Mouse (Mus musculus): ENCODE measurements around the gene Aurkb. TPM values are rescaled to one million over a fixed set of nuclear protein-coding genes. Genes with fewer than 3 reads are reported as not detected.
"Not testable (repeated sequence)": the region's sequence is repeated elsewhere in the genome, so short reads cannot be mapped to it uniquely, and the experiment has no call there.

Aurkb gene
- total RNA-seq, 1 experiment = 71.7 TPM

GRCm38 (mm10) chr11:69008182-69009121, 37.0 kb upstream of the Aurkb start, which contains the start of gene Pfas:
TSS of gene Pfas (minus strand) at chr11:69008460.
- peak within 1 kb of the TSS; percentile 87 for H3K27ac ChIP-seq (ENCODE audit: insufficient read depth, low read depth, low read length, poor library complexity, severe bottlenecking)
- TF ChIP-seq HCFC1 (IDR thresholded peaks at IDR 0.05; ENCODE audit: borderline replicate concordance, insufficient read depth, low read length) (peak; percentile 83), CHD2 (IDR thresholded peaks at IDR 0.05; ENCODE audit: low read depth, low read length) (no peak), MAFK (IDR thresholded peaks at IDR 0.05; ENCODE audit: insufficient read depth, low read depth, low read length) (no peak), ZNF384 (IDR thresholded peaks at IDR 0.05; ENCODE audit: low read depth, low read length) (0 out of 2 replicates have a peak, but pooled peaks have one; percentile 49)

GRCm38 (mm10) chr11:69009508-69009907, 35.9 kb upstream of the Aurkb start:
- no peak overlapping the region for H3K4me3 ChIP-seq (ENCODE audit: insufficient read depth in 1 of 2, low read depth in 1 of 2, low read length in 2 of 2, poor library complexity in 1 of 2, severe bottlenecking in 1 of 2)
- TF ChIP-seq ZC3H11A (IDR thresholded peaks at IDR 0.05; ENCODE audit: borderline replicate concordance, low read depth, low read length) = no peak
- no peak for TF ChIP-seq MAFK (IDR thresholded peaks at IDR 0.05; ENCODE audit: insufficient read depth, low read depth, low read length)
- no peak for TF ChIP-seq HCFC1 (IDR thresholded peaks at IDR 0.05; ENCODE audit: borderline replicate concordance, insufficient read depth, low read length)
- no peak for TF ChIP-seq CHD2 (IDR thresholded peaks at IDR 0.05; ENCODE audit: low read depth, low read length)
- TF ChIP-seq ZNF384 (IDR thresholded peaks at IDR 0.05; ENCODE audit: low read depth, low read length) = no peak
- in situ Hi-C loops (cut with MboI; ENCODE audit: low sequenced_read_pairs in 2 of 2, unreplicated experiment in 2 of 2) = no loop called here
- H3K9ac ChIP-seq (ENCODE audit: insufficient read depth, low read depth, low read length, poor library complexity, severe bottlenecking) = no peak overlapping the region
- DNase-seq (ENCODE audit: low read depth, low spot score) = no peak
- H3K27ac ChIP-seq (ENCODE audit: insufficient read depth, low read depth, low read length, poor library complexity, severe bottlenecking) = no peak overlapping the region
- H3K9me3 ChIP-seq (ENCODE audit: control insufficient read depth, insufficient read depth, low read depth, low read length) = no peaks in the 10 kb centered on the region
- H3K4me1 ChIP-seq (ENCODE audit: control insufficient read depth in 2 of 2, insufficient read depth in 2 of 2, low read length in 2 of 2, poor library complexity in 1 of 2) = peaks cover 5 to 6% of the 10 kb centered on the region in 2 experiments
- peaks cover 15% of the 10 kb centered on the region for H3K36me3 ChIP-seq (ENCODE audit: control insufficient read depth, insufficient read depth, low read length, poor library complexity, severe bottlenecking)

More at GRCm38 (mm10) chr11:69008182-69009121, 37.0 kb upstream of the Aurkb start, which contains the start of gene Pfas:
- peak; percentile 97 for DNase-seq (ENCODE audit: low read depth, low spot score)
- in situ Hi-C loops (cut with MboI; ENCODE audit: low sequenced_read_pairs in 2 of 2, unreplicated experiment in 2 of 2) = no loop called here
- H3K9ac ChIP-seq (ENCODE audit: insufficient read depth, low read depth, low read length, poor library complexity, severe bottlenecking) = peak within 1 kb of the TSS; percentile 100
- H3K4me3 ChIP-seq (ENCODE audit: insufficient read depth in 1 of 2, low read depth in 1 of 2, low read length in 2 of 2, poor library complexity in 1 of 2, severe bottlenecking in 1 of 2) = peak within 1 kb of the TSS; percentile 95 to 98
- peaks cover 18% of the 10 kb centered on the region for H3K36me3 ChIP-seq (ENCODE audit: control insufficient read depth, insufficient read depth, low read length, poor library complexity, severe bottlenecking)
- H3K9me3 ChIP-seq (ENCODE audit: control insufficient read depth, insufficient read depth, low read depth, low read length) = no peaks in the 10 kb centered on the region
- H3K4me1 ChIP-seq (ENCODE audit: control insufficient read depth in 2 of 2, insufficient read depth in 2 of 2, low read length in 2 of 2, poor library complexity in 1 of 2) = peaks cover 2 to 6% of the 10 kb centered on the region in 2 experiments; a peak in 3 of 4 replicates

DNA sequence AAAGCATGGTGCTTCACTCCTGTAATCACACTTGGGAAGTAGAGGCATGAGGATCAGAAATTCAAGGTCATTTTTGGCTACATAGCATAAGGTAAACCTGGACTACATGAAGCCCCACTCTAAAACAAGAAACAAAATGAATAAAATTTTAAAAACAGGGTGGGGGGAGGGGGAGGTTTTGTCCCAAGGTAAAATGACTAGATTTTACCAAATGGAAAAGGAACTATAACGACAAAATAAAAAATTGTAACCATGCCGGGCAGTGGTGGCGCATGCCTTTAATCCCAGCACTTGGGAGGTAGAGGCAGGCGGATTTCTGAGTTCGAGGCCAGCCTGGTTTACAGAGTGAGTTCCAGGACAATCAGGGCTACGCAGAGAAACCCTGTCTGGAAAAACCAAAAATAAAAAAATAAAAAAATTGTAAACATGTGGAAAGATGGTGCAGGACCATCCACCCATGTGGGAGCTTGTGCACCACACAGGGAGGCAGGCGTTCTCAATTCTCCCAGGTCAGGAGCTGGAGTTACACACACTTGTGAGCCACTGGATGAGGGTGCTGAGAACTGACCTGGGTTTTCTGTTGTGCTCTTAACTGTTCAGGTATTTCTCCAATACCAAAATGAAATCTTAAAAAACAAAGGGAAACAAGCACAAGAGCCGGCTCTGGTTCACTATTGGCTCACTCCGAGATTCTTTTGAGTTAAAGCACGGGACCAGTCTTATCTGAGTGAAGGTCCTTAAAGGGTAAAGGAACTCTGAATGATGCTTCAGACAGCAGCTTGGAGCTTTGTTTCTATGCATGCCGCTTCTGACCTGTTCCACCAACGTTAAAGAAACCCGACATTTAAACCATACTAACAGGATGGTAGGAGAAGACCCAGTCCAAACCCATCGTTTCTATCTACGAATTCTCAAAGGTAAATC, 34.8 kb upstream of the Aurkb start:
- Histone ChIP-seq H3K4me1 (ENCODE audit: control insufficient read depth in 2 of 2, insufficient read depth in 2 of 2, low read length in 2 of 2, poor library complexity in 1 of 2) (peaks cover 6 to 9% of the 10 kb centered on the region in 2 experiments), H3K27ac (ENCODE audit: insufficient read depth, low read depth, low read length, poor library complexity, severe bottlenecking) (no peak overlapping the region), H3K4me3 (ENCODE audit: insufficient read depth in 1 of 2, low read depth in 1 of 2, low read length in 2 of 2, poor library complexity in 1 of 2, severe bottlenecking in 1 of 2) (peak overlapping the region in 1 of 2 experiments; percentile 7; a peak in 1 of 4 replicates), H3K36me3 (ENCODE audit: control insufficient read depth, insufficient read depth, low read length, poor library complexity, severe bottlenecking) (peaks cover 7% of the 10 kb centered on the region), H3K9me3 (ENCODE audit: control insufficient read depth, insufficient read depth, low read depth, low read length) (no peaks in the 10 kb centered on the region), H3K9ac (ENCODE audit: insufficient read depth, low read depth, low read length, poor library complexity, severe bottlenecking) (peak overlapping the region; percentile 19; the same call in 1 of the 2 replicates)
- TF ChIP-seq HCFC1 (IDR thresholded peaks at IDR 0.05; ENCODE audit: borderline replicate concordance, insufficient read depth, low read length) (no peak), ZNF384 (IDR thresholded peaks at IDR 0.05; ENCODE audit: low read depth, low read length) (no peak), CHD2 (IDR thresholded peaks at IDR 0.05; ENCODE audit: low read depth, low read length) (no peak), ZC3H11A (IDR thresholded peaks at IDR 0.05; ENCODE audit: borderline replicate concordance, low read depth, low read length) (no peak), MAFK (IDR thresholded peaks at IDR 0.05; ENCODE audit: insufficient read depth, low read depth, low read length) (no peak)
- no peak for DNase-seq (ENCODE audit: low read depth, low spot score)
- in situ Hi-C loops (cut with MboI; ENCODE audit: low sequenced_read_pairs in 2 of 2, unreplicated experiment in 2 of 2) = no loop called here

GRCm38 (mm10) chr11:69011445-69011844, 34.0 kb upstream of the Aurkb start:
- peak overlapping the region in 1 of 2 experiments; percentile 87; a peak in 3 of 4 replicates for H3K4me3 ChIP-seq (ENCODE audit: insufficient read depth in 1 of 2, low read depth in 1 of 2, low read length in 2 of 2, poor library complexity in 1 of 2, severe bottlenecking in 1 of 2)
- H3K27ac ChIP-seq (ENCODE audit: insufficient read depth, low read depth, low read length, poor library complexity, severe bottlenecking); H3K36me3 ChIP-seq (ENCODE audit: control insufficient read depth, insufficient read depth, low read length, poor library complexity, severe bottlenecking); in situ Hi-C loops (cut with MboI; ENCODE audit: low sequenced_read_pairs in 2 of 2, unreplicated experiment in 2 of 2); H3K9ac ChIP-seq (ENCODE audit: insufficient read depth, low read depth, low read length, poor library complexity, severe bottlenecking); DNase-seq (ENCODE audit: low read depth, low spot score); H3K9me3 ChIP-seq (ENCODE audit: control insufficient read depth, insufficient read depth, low read depth, low read length); H3K4me1 ChIP-seq (ENCODE audit: control insufficient read depth in 2 of 2, insufficient read depth in 2 of 2, low read length in 2 of 2, poor library complexity in 1 of 2): not testable (repeated sequence)
